Mouse (Mus musculus) kidney, postnatal 0 days (tissue): ENCODE data around the gene Mt1. TPM values are rescaled to one million over a fixed set of nuclear protein-coding genes. Genes with fewer than 3 reads are reported as not detected.
A peak's percentile ranks its signal among the peaks of the same experiment; 100 is the strongest.

Source experiments
- ATAC-seq: fragments of 200-750 bp; cut with Nextera tagmentation; replicated peaks from 2 replicates; pipeline ENCODE4 v1.8.0; 2017; ENCODE audit warnings: low read depth, moderate number of reproducible peaks, moderate TSS enrichment, moderate library complexity; ENCODE audit not compliant: low FRiP score
- DNase-seq: peaks from one replicate; pipeline ENCODE4 v3.0.0-alpha.2; 2016; ENCODE audit warnings: low spot score
- H3K27ac ChIP-seq: fragments of 300-500 bp; sonication (generic); 2 replicates; pipeline ENCODE4 v1.5.1; 2014; ENCODE audit warnings: mild to moderate bottlenecking
- H3K27me3 ChIP-seq: fragments of 300-500 bp; sonication (generic); 2 replicates; pipeline ENCODE4 v1.6.1; 2014; ENCODE audit warnings: low read length, mixed read lengths; ENCODE audit not compliant: insufficient read depth
- H3K36me3 ChIP-seq: fragments of 300-500 bp; sonication (generic); 2 replicates; pipeline ENCODE4 v1.6.1; 2014; ENCODE audit warnings: low read length, mixed read lengths; ENCODE audit not compliant: insufficient read depth
- H3K4me1 ChIP-seq: fragments of 300-500 bp; sonication (generic); replicated peaks from 2 replicates; pipeline ENCODE4 v1.6.1; 2014; ENCODE audit warnings: antibody characterized with exemption, low read length, mixed read lengths; ENCODE audit not compliant: insufficient read depth
- H3K4me2 ChIP-seq: fragments of 300-500 bp; sonication (generic); 2 replicates; pipeline ENCODE4 v1.6.1; 2014; ENCODE audit warnings: mild to moderate bottlenecking, low read length, moderate library complexity, mixed read lengths
- H3K4me3 ChIP-seq: fragments of 300-500 bp; sonication (generic); replicated peaks from 2 replicates; pipeline ENCODE4 v1.5.1; 2014; ENCODE audit warnings: low read depth, low read length
- H3K9ac ChIP-seq: fragments of 300-500 bp; sonication (generic); 2 replicates; pipeline ENCODE4 v1.6.1; 2014; ENCODE audit warnings: low read depth, low read length
- H3K9me3 ChIP-seq: fragments of 300-500 bp; sonication (generic); replicated peaks from 2 replicates; pipeline ENCODE4 v1.6.1; 2016; ENCODE audit warnings: low read length, inconsistent platforms, mixed read lengths
- CTCF ChIP-seq: IDR thresholded peaks from 2 replicates; pipeline ENCODE4 v1.5.1; 2016; ENCODE audit warnings: antibody characterized with exemption, low read depth, mild to moderate bottlenecking, moderate library complexity
- WGBS: fragments of 180-500 bp; shearing (Covaris S2); extraction: QIAGEN DNeasy Blood & Tissue Kit; methylation state at CpG from one replicate; pipeline ENCODE4 v1.1.7; 2014; 5-methylcytosine and 5-hydroxymethylcytosine counted together
- polyA plus RNA-seq: library from polyadenylated mRNA; unstranded; fragments of >200 nt; fragmentation: Nextera tagmentation; extraction: Ambion mirVana; gene quantifications from 2 replicates; pipeline ENCODE4 v1.2.1, GENCODE M21; 2015

Gene Mt1
- polyA plus RNA-seq, 1 experiment from 2014 or later, result 499 TPM

DNA sequence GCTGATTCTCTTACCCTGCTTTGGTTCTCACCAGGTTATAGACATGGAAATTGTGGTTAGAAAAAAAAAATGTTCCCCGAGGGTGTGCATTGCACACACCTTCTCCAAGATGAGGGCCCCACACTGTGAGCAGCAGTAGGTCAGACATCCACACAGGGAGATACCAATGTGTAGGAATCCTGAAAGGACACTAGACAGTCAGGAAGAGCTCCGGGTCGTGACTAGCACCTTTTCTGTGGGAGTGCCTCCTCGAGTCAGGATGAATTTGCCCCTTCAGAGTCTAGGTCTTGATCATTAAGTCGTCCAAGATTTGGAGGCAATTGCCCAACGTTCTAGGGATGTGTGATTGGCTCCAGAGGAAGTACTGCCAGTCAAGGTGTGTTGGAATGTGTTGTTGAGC is 6.9 kb downstream of the Mt1 start:
- Histone ChIP-seq H3K36me3 (no peaks in the 10 kb centered on the region), H3K27me3 (no peaks in the 10 kb centered on the region), H3K4me2 (no peak overlapping the region), H3K4me3 (no peak overlapping the region), H3K9me3 (no peaks in the 10 kb centered on the region), H3K4me1 (peaks cover 25% of the 10 kb centered on the region), H3K9ac (no peak overlapping the region), H3K27ac (0 out of 2 replicates have a peak overlapping the region, but pooled peaks have one; percentile 34)
- TF ChIP-seq CTCF, result no peak
- ATAC-seq, result no peak
- WGBS, result 62% methylated on average over 6 of the region's 6 CpGs
- DNase-seq, result no peak

DNA sequence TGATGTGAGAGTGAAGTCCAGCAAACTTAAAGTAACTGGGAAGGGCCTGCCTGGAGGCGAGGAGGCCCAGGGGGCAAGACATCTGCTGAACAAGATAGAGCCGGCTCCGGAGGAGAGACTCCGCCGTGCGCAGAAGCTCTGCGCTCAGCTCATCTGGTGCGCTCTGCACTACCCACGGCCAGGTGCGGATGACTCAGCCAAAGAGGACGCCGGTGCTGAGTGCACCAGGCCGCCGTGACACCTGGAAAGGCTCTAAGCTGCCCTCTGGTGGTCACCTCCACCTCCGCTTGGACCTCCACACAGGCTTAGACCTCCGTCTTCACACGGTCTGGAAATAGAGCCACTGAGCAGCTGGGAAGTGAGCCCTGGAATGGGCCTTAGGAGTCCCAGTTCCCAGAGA is 7.7 kb downstream of the Mt1 start:
- peaks cover 26% of the 10 kb centered on the region for H3K4me1 ChIP-seq
- H3K36me3 ChIP-seq, result no peaks in the 10 kb centered on the region
- no peak overlapping the region for H3K9ac ChIP-seq
- H3K9me3 ChIP-seq, result no peaks in the 10 kb centered on the region
- H3K4me2 ChIP-seq, result peak overlapping the region; percentile 38; the same call in 1 of the 2 replicates
- H3K27ac ChIP-seq, result 0 out of 2 replicates have a peak overlapping the region, but pooled peaks have one; percentile 5
- WGBS, result 4% methylated on average over 17 of the region's 17 CpGs
- TF ChIP-seq CTCF, result peak; percentile 89
- DNase-seq (peak; percentile 78), ATAC-seq (peak; percentile 87)
- no peaks in the 10 kb centered on the region for H3K27me3 ChIP-seq
- H3K4me3 ChIP-seq, result no peak overlapping the region

DNA sequence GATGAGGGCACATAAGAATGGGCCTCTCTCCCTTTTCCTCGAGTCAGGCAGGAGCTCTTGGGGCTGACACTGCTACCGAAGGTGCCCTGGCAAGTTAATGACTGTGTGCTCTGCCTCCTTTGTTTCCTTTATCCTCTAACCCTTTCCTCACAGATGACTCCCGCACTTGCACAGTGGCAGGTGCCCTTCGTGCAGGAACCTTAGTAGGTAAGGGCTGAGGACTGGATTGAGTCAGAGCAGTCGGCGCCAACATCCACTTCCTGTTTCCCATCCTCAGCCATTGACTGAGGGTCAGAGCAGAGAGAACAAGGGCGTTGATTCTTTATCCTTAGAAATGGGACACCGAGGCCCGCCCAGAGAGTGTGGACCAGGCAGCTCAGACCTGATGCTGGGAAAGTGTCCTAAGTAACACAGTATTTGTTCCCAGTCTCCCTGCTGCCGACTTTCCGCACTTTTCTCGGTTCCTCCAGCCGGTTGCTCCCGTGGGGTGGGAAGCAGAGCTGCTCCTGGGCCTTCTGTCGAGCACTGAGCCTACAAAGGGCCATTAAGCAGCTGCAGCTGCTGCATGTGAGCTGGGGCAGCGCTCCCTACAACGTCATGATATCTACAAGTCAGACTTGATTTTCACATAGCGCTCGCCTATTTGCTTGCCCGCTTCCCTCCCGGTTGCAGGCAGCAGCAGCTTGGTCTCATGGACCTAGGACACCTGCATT is 8.6 kb downstream of the Mt1 start:
- no peak overlapping the region for H3K4me2 ChIP-seq
- no peak for DNase-seq
- no peaks in the 10 kb centered on the region for H3K36me3 ChIP-seq
- no peak for ATAC-seq
- H3K9ac ChIP-seq, result no peak overlapping the region
- H3K27me3 ChIP-seq, result no peaks in the 10 kb centered on the region
- WGBS, result 40% methylated on average over 21 of the region's 21 CpGs
- no peak overlapping the region for H3K4me3 ChIP-seq
- peaks cover 26% of the 10 kb centered on the region for H3K4me1 ChIP-seq
- TF ChIP-seq CTCF, result no peak
- H3K9me3 ChIP-seq, result no peaks in the 10 kb centered on the region
- H3K27ac ChIP-seq, result peak overlapping the region; percentile 8; the same call in 1 of the 2 replicates

DNA sequence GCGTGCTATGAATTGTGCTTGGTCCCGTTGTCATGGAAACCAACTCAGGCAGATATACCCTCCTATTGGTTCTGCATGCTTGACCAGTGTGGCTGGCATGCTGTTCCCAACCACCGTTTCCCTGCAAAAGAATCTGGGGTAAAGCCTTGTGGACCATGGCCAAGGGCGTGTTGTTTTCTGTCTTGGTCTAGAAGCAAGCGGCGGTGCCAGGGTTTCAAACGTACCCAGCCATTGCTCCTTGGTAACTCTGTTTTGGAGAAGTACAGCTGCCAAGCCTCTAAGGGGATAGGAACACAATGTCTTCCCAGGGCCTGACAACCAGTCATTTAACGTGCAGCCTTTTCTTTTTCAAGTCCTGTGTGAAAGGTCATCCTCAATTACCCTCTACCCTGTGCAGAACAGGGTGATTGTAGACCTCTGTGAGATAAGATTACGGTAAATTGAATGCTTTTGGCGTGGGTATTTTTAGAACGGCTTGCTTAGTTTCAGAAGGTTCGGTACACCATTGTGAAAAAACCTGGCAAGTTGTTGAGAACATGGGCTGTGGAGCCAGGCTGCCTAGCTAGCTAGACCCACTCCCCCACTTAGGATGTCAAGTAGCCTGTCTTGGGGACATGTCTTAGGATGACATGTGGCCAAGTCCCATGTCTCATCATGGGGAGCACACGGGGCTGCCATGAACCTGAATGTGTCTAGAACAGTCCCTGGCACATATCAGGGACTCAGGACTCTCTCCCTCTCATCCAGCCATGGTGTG is 10.6 kb downstream of the Mt1 start:
- Histone ChIP-seq H3K9ac (no peak overlapping the region), H3K9me3 (no peaks in the 10 kb centered on the region), H3K4me3 (no peak overlapping the region), H3K27me3 (no peaks in the 10 kb centered on the region), H3K4me1 (peaks cover 14% of the 10 kb centered on the region), H3K36me3 (no peaks in the 10 kb centered on the region), H3K27ac (no peak overlapping the region), H3K4me2 (no peak overlapping the region)
- no peak for TF ChIP-seq CTCF
- no peak for DNase-seq
- WGBS, result 54% methylated on average over 13 of the region's 13 CpGs
- no peak for ATAC-seq

DNA sequence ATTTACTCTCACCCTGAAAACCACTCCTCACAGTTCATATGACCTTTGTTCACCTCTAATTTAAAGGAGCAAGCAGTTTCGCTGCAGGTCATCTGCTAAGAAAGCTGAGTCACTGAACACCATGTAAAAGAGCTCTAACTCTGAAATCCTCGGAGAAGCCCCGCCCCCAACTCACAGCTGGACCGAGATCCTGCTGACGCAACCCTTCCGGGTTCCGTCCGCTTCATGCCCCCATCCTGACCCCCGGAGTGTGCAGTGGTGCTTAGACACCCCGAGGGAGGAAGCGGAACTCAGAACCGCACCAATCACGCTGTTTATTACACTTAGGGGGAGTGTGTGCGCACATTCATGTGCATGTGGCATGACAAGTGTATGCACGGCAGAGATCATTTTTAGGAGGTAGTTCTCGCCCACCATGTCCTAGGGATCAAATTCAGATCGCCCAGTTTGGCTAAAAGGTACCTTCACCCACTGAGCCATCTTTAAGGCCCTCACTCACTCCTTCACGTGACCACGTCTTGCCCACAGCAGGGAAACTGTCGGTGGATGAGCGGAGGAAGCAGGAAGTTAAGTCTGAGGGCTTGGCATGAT is 12.3 kb downstream of the Mt1 start:
- no peak for TF ChIP-seq CTCF
- Histone ChIP-seq H3K4me3 (no peak overlapping the region), H3K4me2 (peak overlapping the region; percentile 45), H3K27me3 (no peaks in the 10 kb centered on the region), H3K9ac (no peak overlapping the region), H3K9me3 (no peaks in the 10 kb centered on the region), H3K27ac (peak overlapping the region; percentile 38; the same call in 1 of the 2 replicates), H3K36me3 (no peaks in the 10 kb centered on the region), H3K4me1 (peaks cover 14% of the 10 kb centered on the region)
- ATAC-seq, result peak; percentile 67
- peak; percentile 85 for DNase-seq
- WGBS, result 17% methylated on average over 21 of the region's 21 CpGs

DNA sequence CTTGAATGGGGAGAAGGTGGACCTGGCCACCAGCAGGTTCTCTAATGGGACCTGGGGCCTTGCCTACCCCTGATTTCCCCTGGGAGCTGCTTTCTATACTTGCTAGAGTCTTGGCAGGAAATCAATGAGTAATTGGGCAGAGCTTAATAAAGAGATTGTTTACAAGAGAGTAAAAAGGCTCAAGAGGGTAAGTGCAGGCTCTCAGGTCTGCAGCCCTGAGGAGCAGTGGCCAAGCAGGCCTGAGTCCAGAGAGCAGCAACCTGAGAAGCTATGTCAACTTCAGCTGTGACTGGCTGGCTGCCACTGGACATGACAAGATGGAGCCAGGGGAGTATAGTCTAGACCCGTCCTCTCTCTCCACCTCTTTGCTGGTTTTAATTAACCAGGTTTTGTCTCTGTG is 14.0 kb downstream of the Mt1 start:
- WGBS, result 72% methylated on average over 1 of the region's 1 CpGs
- H3K36me3 ChIP-seq, result no peaks in the 10 kb centered on the region
- no peak overlapping the region for H3K27ac ChIP-seq
- H3K9me3 ChIP-seq, result no peaks in the 10 kb centered on the region
- DNase-seq (no peak), ATAC-seq (no peak)
- no peaks in the 10 kb centered on the region for H3K27me3 ChIP-seq
- peaks cover 4% of the 10 kb centered on the region for H3K4me1 ChIP-seq
- H3K4me2 ChIP-seq, result no peak overlapping the region
- TF ChIP-seq CTCF, result no peak
- no peak overlapping the region for H3K9ac ChIP-seq
- no peak overlapping the region for H3K4me3 ChIP-seq
